Mouse (Mus musculus): ENCODE measurements around the gene Liph.

GRCm38 (mm10) chr16:22038554-22038953 lies 43.1 kb upstream of the Liph start:
- TF ChIP-seq CTCF (IDR thresholded peaks at IDR 0.05; ENCODE audit: low read depth) (no peak), EP300 (IDR thresholded peaks at IDR 0.05; ENCODE audit: low read depth) (no peak)

Data from liver, embryonic 14.5 days (tissue).